Mouse (Mus musculus): Measurements from ENCODE around the gene BC035044. TPM values are rescaled to one million over a fixed set of nuclear protein-coding genes. Genes with fewer than 3 reads are reported as not detected.
"Not testable (repeated sequence)": the region's sequence is repeated elsewhere in the genome, so short reads cannot be mapped to it uniquely, and the experiment has no call there.

BC035044 gene
- polyA plus RNA-seq, 1 experiment from 2014 or later: 50.0 TPM

- no peak for DNase-seq (ENCODE audit: low spot score)
Measured at GRCm38 (mm10) chr6:128851151-128851550, 39.8 kb downstream of the BC035044 start.

DNA sequence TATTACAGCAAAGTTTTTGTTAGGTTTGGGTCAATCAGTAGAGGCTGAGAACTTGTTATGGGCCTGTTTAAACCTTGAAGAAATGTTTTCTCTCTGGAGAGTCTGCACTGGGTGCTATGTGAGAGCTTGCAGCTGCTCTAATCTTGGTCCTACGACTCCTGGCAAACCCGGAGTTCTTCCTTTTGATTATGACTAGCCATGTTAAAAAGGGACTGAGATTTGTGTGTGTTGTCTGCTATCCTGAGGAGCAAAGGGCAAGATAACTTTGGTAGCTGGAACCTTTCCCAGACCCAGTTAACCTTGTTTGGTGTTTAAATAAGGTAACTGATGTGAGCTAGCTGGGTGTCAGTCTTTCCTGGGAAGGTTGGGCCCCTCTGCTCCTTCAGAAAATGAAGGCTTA is 40.3 kb downstream of the BC035044 start:
- DNase-seq (ENCODE audit: low spot score): no peak

GRCm38 (mm10) chr6:128849902-128850301 is 41.0 kb downstream of the BC035044 start:
- DNase-seq (ENCODE audit: low spot score): peak; percentile 52

DNA sequence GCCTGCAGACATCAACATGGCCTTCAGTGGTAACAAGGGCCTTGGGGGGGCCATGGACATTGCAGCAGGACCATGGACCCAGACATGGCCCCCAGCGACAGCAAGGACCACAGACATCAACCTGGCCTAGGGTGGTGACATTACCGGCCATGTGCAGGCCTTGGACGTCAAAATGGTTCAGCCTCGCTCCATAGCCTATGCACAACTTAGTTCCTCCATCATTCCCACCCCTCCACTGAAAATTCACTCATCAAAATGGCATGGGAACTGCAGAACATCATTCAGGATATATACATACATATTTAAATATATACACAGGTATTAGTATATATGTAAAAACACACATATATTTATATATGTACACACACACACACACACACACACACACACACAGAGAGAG is 43.5 kb downstream of the BC035044 start:
- DNase-seq (ENCODE audit: low spot score): no peak

GRCm38 (mm10) chr6:128845998-128846542 is 44.9 kb downstream of the BC035044 start:
- DNase-seq (ENCODE audit: low spot score): peak; percentile 31

GRCm38 (mm10) chr6:128845319-128845979 is 45.5 kb downstream of the BC035044 start:
- DNase-seq (ENCODE audit: low spot score): peak; percentile 89

- no peak for DNase-seq (ENCODE audit: low spot score)
Measured at GRCm38 (mm10) chr6:128844586-128845080, 46.3 kb downstream of the BC035044 start.

DNA sequence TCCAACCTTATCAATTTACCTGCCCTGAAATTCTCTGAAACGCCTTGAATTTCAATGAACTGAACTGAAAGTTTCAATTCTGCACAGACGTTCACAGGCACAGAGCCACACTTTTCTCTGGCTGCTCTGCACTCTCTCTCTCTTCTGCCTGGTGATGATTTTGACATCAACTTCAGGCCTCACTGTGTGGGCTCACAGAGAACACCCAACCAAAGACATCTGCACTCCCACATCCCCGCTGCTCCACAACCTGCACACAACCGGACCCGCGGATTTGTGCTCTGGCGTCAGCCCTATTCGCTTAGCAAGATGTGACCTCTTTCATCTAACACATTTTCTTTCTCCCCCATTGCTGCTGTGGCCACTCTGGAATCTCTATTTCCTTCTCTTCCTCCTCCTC is 46.8 kb downstream of the BC035044 start:
- DNase-seq (ENCODE audit: low spot score): peak; percentile 40

GRCm38 (mm10) chr6:128843479-128843992 is 47.4 kb downstream of the BC035044 start:
- DNase-seq (ENCODE audit: low spot score): peak; percentile 66

DNA sequence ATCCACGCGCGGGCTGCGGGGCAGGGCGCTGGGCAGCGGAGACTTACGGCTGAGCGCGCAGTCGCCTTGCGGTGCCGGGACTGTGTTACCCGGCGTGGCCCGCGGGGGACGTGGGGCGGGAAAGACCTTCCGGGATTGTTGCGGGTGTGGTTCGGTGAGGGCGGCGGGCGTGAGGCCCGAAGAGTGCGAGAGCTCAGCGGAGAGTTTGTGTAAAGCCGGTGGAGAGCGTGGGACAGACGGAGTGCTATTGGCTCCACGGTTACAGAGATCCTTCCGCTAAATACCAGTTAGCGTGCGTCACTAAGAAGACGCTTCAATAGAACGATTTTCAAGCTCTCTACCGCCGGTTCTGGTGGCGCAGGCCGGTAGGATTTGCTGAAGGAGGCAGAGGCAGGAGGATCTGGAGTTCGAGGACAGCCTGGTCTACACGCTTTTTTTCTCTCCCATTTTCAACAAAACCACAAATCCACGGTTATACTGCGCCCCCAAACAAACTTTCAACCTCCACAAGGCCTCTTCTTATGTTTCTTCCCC is 47.9 kb downstream of the BC035044 start:
- DNase-seq (ENCODE audit: low spot score): peak; percentile 98

DNA sequence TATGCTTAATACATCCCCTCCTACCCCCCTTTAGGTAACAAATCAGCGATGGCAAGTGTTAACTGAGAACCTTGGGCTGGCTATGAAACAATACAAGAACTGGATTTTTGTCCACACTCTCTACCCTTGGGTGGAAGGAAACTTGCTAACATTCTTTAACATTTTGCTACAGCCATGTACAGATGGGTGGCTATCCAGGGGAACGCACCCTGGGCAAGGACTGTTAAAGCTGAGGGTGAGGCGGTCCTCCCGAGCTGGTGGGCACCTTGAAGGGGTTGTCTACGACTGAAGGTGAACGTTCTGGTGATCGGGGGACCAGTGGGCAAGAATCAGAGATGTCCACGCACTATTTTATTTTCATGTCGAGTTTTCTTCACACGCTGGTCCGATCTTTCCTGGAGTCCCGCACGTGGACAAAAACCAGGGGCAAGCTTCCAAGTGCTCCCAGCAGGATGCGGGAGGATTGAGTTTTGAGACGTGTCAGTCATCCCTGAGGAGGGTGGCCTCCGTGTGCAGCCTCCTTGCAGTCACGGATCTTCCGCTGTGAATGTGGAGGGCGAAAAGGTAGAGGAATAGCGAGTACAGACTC is 48.5 kb downstream of the BC035044 start:
- no peak for DNase-seq (ENCODE audit: low spot score)

- no peak for DNase-seq (ENCODE audit: low spot score)
Measured at GRCm38 (mm10) chr6:128841327-128842089, 49.4 kb downstream of the BC035044 start.

- not testable (repeated sequence) for DNase-seq (ENCODE audit: low spot score)
Measured at GRCm38 (mm10) chr6:128840669-128841068, 50.3 kb downstream of the BC035044 start.

- no peak for DNase-seq (ENCODE audit: low spot score)
Measured at GRCm38 (mm10) chr6:128839921-128840320, 51.0 kb downstream of the BC035044 start.

DNA sequence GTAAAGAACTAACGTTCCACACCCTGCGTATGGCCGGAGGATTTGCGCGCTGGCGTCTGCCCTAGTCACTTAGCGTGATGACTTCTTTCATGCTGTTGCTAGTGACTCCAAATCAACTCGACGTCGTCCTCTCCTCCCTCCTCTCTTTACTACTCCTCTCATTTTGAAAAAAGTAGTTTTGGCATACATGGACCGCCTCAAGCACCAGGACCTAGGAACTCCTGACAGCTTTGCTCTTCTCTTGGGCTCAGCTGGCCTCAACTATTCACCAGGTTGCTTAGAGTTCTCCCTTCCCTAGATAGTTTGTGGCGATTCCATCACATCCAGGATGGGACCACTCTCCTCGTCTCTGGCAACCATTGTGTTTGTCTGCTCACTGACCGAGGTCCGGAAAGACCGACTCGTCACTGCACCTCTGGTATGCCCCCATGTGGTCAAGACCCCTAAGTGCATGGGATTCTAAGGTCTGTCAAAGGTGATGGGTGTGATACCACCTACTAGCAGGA is 51.6 kb downstream of the BC035044 start:
- DNase-seq (ENCODE audit: low spot score): peak; percentile 91

DNA sequence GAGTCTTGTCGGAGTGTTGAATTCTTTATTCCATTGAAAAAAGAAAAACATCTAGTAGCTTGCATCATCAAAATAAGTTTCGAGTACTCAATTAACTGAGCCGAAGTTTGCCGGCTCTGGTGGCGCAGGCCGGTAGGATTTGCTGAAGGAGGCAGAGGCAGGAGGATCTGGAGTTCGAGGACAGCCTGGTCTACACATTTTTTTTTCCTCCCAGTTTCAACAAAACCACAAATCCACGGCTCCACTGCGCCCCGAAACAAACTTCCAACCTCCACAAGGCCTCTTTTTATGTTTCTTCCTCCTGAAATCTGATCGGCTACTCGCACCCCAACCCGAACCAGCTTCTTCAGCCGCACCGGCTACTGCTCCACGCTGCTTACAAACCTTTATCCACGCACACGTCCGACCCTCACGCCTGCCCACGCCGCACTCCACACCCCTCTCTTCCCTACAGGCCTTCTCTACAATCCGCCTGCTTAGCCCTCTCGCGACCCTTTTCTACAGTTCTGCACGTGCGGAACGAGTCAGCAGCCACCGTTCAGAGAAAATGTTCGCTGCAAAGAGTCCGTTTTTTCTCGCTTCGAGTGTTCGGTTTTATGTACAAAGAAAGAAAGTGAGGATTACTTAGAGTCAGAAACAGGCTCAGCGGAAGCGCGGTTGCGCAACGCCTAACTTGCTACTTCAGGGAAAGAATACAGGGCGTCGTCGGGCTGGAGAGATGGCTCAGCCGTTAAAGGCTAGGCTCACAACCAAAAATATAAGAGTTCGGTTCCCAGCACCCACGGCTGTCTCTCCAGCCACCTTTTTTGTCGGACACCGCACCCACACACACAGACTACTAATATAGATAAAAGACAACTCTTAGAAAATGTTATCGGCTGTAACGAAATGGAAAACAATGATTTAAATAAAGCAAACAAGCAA is 52.3 kb downstream of the BC035044 start:
- peak; percentile 92 for DNase-seq (ENCODE audit: low spot score)

- peak; percentile 20 for DNase-seq (ENCODE audit: low spot score)
Measured at GRCm38 (mm10) chr6:128837454-128838341, 53.2 kb downstream of the BC035044 start.

DNA sequence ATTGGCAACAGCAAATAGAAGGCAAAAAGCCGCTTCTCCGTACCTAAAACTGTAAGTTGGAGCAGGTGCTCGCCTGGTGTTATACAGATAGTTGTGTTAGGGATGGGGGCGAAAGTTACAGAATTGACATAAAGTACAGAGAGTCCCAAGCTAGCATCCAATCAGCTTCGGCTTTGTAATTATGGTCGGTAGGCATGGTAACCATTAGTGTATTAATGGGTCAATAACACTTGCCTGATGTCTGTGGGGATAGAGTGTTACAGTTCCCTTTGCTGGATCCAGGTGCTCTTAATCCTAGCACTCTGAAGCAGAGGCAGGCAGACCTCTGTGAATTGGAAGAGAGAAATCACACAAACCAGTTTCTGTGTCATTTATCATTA is 54.0 kb downstream of the BC035044 start:
- peak; percentile 23 for DNase-seq (ENCODE audit: low spot score)
